Mouse (Mus musculus) lung, postnatal 0 days (tissue): ENCODE data around the gene Sipa1l2. TPM values are rescaled to one million over a fixed set of nuclear protein-coding genes. Genes with fewer than 3 reads are reported as not detected.

Experiments
- ATAC-seq: fragments of 200-750 bp; cut with Nextera tagmentation; 2 replicates; pipeline ENCODE4 v1.8.0; 2017; ENCODE audit warnings: moderate library complexity
- DNase-seq: peaks from one replicate; pipeline ENCODE4 v3.0.0-alpha.2; 2016; ENCODE audit warnings: low spot score
- H3K27ac ChIP-seq: fragments of 300-500 bp; sonication (generic); 2 replicates; pipeline ENCODE4 v1.5.1; 2014; ENCODE audit warnings: antibody characterized with exemption, mild to moderate bottlenecking, low read length, mixed read lengths
- H3K27me3 ChIP-seq: fragments of 300-500 bp; sonication (generic); replicated peaks from 2 replicates; pipeline ENCODE4 v1.6.1; 2014; ENCODE audit warnings: low read length, mixed read lengths; ENCODE audit not compliant: insufficient read depth
- H3K36me3 ChIP-seq: fragments of 300-500 bp; sonication (generic); 2 replicates; pipeline ENCODE4 v1.6.1; 2014; ENCODE audit warnings: low read length, mixed read lengths; ENCODE audit not compliant: insufficient read depth
- H3K4me1 ChIP-seq: fragments of 300-500 bp; sonication (generic); 2 replicates; pipeline ENCODE4 v1.6.1; 2014; ENCODE audit warnings: antibody characterized with exemption, low read depth, low read length, mixed read lengths; ENCODE audit not compliant: insufficient read depth
- H3K4me2 ChIP-seq: fragments of 300-500 bp; sonication (generic); replicated peaks from 2 replicates; pipeline ENCODE4 v1.6.1; 2014; ENCODE audit warnings: low read depth, mild to moderate bottlenecking, low read length, moderate library complexity, mixed read lengths
- H3K4me3 ChIP-seq: fragments of 300-500 bp; sonication (generic); 2 replicates; pipeline ENCODE4 v1.5.1; 2014; ENCODE audit warnings: low read depth, low read length
- H3K9ac ChIP-seq: fragments of 300-500 bp; sonication (generic); replicated peaks from 2 replicates; pipeline ENCODE4 v1.6.1; 2014; ENCODE audit warnings: low read depth, mild to moderate bottlenecking
- H3K9me3 ChIP-seq: fragments of 300-500 bp; sonication (generic); 2 replicates; pipeline ENCODE4 v1.6.1; 2016; ENCODE audit warnings: low read length, mixed read lengths
- CTCF ChIP-seq: IDR thresholded peaks from 2 replicates; pipeline ENCODE4 v1.5.1; 2016; ENCODE audit warnings: antibody characterized with exemption, mild to moderate bottlenecking
- EP300 ChIP-seq: IDR thresholded peaks from 2 replicates; pipeline ENCODE4 v1.6.1; 2016; ENCODE audit warnings: antibody characterized with exemption, mild to moderate bottlenecking, control low read depth
- WGBS: fragments of 180-500 bp; shearing (Covaris S2); extraction: QIAGEN DNeasy Blood & Tissue Kit; methylation state at CpG from one replicate; pipeline ENCODE4 v1.1.7; 2014; 5-methylcytosine and 5-hydroxymethylcytosine counted together
- polyA plus RNA-seq: library from polyadenylated mRNA; unstranded; fragments of >200 nt; fragmentation: Nextera tagmentation; extraction: Ambion mirVana; gene quantifications from 2 replicates; pipeline ENCODE4 v1.2.1, GENCODE M21; 2015

Gene Sipa1l2
- polyA plus RNA-seq, 1 experiment from 2014 or later = 9.4 TPM

GRCm38 (mm10) chr8:125604817-125605512 lies 35.4 kb upstream of the Sipa1l2 start:
- Histone ChIP-seq H3K4me3 (no peak overlapping the region), H3K4me2 (no peak overlapping the region), H3K27me3 (0 out of 2 replicates have a peak, but pooled peaks cover under 1% of the 10 kb centered on the region), H3K27ac (no peak overlapping the region), H3K9me3 (no peaks in the 10 kb centered on the region), H3K4me1 (peaks cover 4% of the 10 kb centered on the region; the same call in 1 of the 2 replicates), H3K9ac (no peak overlapping the region), H3K36me3 (no peaks in the 10 kb centered on the region)
- 62% methylated on average over 8 of the region's 8 CpGs for WGBS
- TF ChIP-seq CTCF (no peak), EP300 (no peak)
- DNase-seq (no peak), ATAC-seq (peak; percentile 41; the same call in 1 of the 2 replicates)

DNA sequence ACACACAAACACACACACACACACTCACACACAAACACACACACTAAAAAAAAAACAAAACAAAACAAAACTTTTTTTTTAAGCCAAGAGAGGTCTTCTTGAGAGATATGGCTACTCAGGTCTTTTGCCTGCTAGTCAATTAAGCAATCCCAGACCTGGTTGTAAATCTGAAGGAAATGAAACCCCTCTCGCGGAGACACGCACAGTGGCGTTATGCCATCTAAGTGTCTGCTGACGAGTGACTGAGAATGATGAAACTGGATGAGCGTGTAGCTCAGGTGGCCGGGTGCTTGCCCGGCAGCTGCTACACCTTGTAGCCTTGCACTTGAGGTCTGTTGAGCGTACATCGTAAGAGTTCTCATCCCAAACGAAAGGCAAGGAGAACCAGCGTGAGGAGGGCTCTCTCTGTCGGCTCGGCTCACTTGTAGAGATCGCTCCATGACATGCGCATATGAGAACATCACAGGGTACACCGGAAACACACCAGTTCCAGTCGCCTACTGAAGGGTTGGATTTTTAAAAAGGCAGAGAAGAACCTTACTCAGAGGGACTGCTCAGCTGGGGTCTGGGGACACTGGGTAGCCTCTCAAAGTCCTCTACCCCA lies 34.7 kb upstream of the Sipa1l2 start:
- DNase-seq (no peak), ATAC-seq (no peak)
- no peaks in the 10 kb centered on the region for H3K9me3 ChIP-seq
- WGBS = 61% methylated on average over 18 of the region's 18 CpGs
- no peak overlapping the region for H3K4me3 ChIP-seq
- H3K4me2 ChIP-seq = no peak overlapping the region
- peaks cover 4% of the 10 kb centered on the region; the same call in 1 of the 2 replicates for H3K4me1 ChIP-seq
- TF ChIP-seq EP300 (no peak), CTCF (no peak)
- H3K27ac ChIP-seq = no peak overlapping the region
- no peaks in the 10 kb centered on the region for H3K36me3 ChIP-seq
- 0 out of 2 replicates have a peak, but pooled peaks cover 2% of the 10 kb centered on the region for H3K27me3 ChIP-seq
- no peak overlapping the region for H3K9ac ChIP-seq

DNA sequence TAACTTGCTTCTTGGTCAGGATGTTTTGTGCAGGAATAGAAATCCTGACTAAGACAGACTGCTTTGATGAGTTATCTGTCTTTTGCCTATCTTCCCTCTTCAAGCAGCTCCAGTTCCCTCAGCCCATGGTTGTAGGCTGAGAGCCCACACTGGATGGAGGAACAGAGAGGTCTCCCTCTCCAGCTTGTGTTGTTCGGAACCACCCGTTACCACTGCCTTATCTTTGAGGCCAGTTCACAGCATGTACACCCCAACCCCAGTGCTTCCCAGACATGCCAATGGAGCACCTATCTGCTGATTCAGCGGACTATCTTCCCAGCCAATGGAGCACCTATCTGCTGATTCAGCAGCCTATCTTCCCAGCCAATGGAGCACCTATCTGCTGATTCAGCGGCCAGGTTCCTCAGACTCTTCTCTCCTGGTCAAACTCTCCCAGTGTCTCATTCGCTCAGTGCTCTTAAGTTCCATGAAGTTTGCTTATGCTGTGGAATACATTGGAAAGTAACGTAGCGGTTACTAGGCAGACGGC lies 33.8 kb upstream of the Sipa1l2 start:
- peaks cover 4% of the 10 kb centered on the region; the same call in 1 of the 2 replicates for H3K4me1 ChIP-seq
- no peak overlapping the region for H3K9ac ChIP-seq
- no peak overlapping the region for H3K27ac ChIP-seq
- H3K4me3 ChIP-seq = no peak overlapping the region
- H3K4me2 ChIP-seq = no peak overlapping the region
- WGBS = 82% methylated on average over 8 of the region's 8 CpGs
- H3K27me3 ChIP-seq = 0 out of 2 replicates have a peak, but pooled peaks cover 2% of the 10 kb centered on the region
- TF ChIP-seq EP300 (no peak), CTCF (no peak)
- no peaks in the 10 kb centered on the region for H3K9me3 ChIP-seq
- ATAC-seq = no peak
- H3K36me3 ChIP-seq = no peaks in the 10 kb centered on the region
- no peak for DNase-seq

- H3K4me1 ChIP-seq = peaks cover 7% of the 10 kb centered on the region; the same call in 1 of the 2 replicates
- H3K36me3 ChIP-seq = no peaks in the 10 kb centered on the region
- WGBS = 72% methylated on average over 12 of the region's 12 CpGs
- no peak overlapping the region for H3K27ac ChIP-seq
- no peak for TF ChIP-seq CTCF
- TF ChIP-seq EP300 = no peak
- H3K4me3 ChIP-seq = no peak overlapping the region
- no peaks in the 10 kb centered on the region for H3K9me3 ChIP-seq
- H3K4me2 ChIP-seq = no peak overlapping the region
- ATAC-seq = no peak
- H3K9ac ChIP-seq = no peak overlapping the region
- DNase-seq = no peak
- 0 out of 2 replicates have a peak, but pooled peaks cover 2% of the 10 kb centered on the region for H3K27me3 ChIP-seq
Measured at GRCm38 (mm10) chr8:125600033-125600686, 30.6 kb upstream of the Sipa1l2 start.

DNA sequence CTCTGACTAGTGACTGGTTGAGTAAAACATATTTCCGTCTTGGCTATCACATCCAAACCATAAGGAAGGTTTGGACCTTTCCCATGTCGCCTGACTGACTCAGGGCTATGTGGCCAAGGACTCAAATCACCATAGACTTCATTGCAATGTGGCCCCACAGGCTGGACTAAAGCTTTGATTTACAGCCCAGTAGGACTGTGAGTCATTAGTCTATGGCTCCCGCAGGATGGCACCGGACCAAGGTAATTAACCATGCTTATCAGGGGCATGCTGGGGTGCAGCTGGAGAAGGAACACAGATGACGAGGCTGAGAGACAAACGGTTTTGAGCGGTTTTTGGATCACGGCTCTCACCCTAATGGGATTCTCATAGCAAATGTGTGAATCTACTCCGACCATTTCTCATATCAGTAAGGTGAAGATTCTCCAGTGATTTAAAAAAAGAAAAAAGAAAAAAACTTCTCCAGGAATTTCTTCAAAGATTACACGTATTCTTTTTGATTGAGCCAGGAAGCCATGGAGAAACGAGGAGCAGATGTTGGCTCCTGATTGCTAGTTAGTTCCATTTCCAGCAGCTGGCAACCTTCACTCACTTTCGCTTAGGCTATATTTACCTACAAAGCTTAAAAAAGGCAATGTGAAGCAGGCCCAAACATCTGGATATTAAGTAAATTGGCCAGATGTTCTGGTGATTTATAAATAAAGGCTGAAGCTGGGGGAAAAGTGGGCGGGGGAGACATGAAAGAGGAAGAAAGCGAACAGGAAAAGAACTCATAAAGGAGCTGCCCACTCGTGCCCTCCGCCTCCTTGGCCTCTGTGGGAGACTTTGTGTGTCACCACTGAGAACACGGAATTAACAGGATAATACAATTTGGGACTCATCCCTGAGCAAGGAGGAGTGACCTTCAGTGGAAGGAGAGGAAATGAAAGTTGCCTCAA lies 26.2 kb upstream of the Sipa1l2 start:
- H3K4me2 ChIP-seq = 0 out of 2 replicates have a peak overlapping the region, but pooled peaks have one; percentile 17
- H3K4me1 ChIP-seq = 0 out of 2 replicates have a peak, but pooled peaks cover 3% of the 10 kb centered on the region
- H3K36me3 ChIP-seq = no peaks in the 10 kb centered on the region
- DNase-seq (peak; percentile 64), ATAC-seq (peak; percentile 74)
- no peak overlapping the region for H3K9ac ChIP-seq
- H3K9me3 ChIP-seq = no peaks in the 10 kb centered on the region
- TF ChIP-seq CTCF (no peak), EP300 (no peak)
- 0 out of 2 replicates have a peak, but pooled peaks cover 2% of the 10 kb centered on the region for H3K27me3 ChIP-seq
- no peak overlapping the region for H3K4me3 ChIP-seq
- no peak overlapping the region for H3K27ac ChIP-seq
- 36% methylated on average over 17 of the region's 17 CpGs for WGBS
